Mouse (Mus musculus): ENCODE results near the gene Glrx5. TPM values are rescaled to one million over a fixed set of nuclear protein-coding genes. Genes with fewer than 3 reads are reported as not detected.

Glrx5 gene
- 189 and 202 TPM in 2 replicates for polyA plus RNA-seq (2014; fragmentation: Nextera tagmentation; extraction: Ambion mirVana)

DNA sequence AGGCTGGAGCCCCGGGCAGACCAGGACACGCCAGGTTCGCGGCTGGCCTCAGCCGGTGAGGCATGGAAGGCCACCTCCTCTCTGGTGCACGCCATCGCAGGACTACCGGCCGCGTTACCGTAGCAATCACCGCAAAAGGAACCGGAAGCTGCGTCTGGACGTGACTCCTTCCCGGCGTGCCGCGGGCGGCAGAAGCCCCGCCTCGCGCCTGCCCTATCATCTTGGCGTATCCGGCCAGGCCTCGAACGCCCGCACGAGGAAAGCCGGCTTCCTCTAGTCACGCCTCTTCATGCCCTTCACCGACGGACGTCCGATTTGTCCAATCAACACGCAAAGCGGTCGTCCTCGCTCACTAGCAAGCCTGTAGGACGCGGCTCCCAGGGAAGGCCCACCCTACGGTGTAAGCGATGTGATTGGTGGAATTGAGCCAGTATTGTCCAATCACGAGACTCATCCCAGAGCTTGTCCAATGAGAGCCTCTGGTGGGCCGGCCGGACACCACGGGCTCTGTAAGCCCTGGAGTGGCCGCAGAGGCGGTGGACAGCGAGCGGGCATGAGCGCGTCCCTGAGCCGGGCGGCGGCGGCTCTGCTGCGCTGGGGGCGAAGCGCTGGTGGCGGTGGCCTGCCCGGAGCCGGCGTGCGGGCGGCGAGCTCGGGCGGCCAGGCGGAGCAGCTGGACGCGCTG, at the start of gene Glrx5:
Glrx5 (plus strand) TSS at position 542 of the 685 bp plus-strand sequence.
- H3K4me3 ChIP-seq (ENCODE audit: low read depth, low read length): peak within 1 kb of the TSS; percentile 87
- under 1% methylated on average over 72 of the region's 72 CpGs for WGBS
- ATAC-seq (ENCODE audit: insufficient number of reproducible peaks, low FRiP score, low TSS enrichment, low read depth) (peak; percentile 99), DNase-seq (ENCODE audit: low spot score) (peak; percentile 99)
- H3K27ac ChIP-seq (replicated peaks; ENCODE audit: low read depth, low read length): peak within 1 kb of the TSS; percentile 62; the same call in 1 of the 2 replicates
- H3K4me1 ChIP-seq (ENCODE audit: control insufficient read depth, insufficient read depth, low read length): peaks cover 9% of the 10 kb centered on the region
- H3K36me3 ChIP-seq (ENCODE audit: control insufficient read depth, insufficient read depth, low read length): peaks cover 2% of the 10 kb centered on the region; the same call in 1 of the 2 replicates
- no peaks in the 10 kb centered on the region for H3K9me3 ChIP-seq (ENCODE audit: control insufficient read depth, low read length)
- H3K9ac ChIP-seq (ENCODE audit: low read length): peak within 1 kb of the TSS; percentile 86
- no peaks in the 10 kb centered on the region for H3K27me3 ChIP-seq (ENCODE audit: control insufficient read depth, insufficient read depth, low read length)
- peak within 1 kb of the TSS; percentile 93 for H3K4me2 ChIP-seq (ENCODE audit: low read depth, severe bottlenecking)

DNA sequence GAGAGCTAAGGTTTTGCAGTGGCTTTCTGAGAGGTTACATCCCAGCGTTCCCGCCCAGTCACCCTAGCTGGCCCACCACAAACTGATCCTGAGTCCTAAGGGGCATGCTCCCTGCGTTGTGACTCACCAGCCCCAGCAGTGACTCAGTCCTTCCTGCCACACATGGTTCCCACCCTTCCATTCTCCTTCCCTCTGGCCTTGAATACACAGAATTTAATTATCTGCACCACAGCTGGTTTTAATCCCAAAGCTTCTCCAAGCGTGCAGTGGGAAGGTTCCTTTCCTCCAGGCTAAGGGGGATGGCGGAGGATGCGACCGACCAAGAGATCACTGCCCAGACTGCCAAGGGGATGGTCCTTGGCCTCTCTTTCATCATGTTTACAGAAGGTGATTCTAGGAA, 49.0 kb upstream of the Glrx5 start:
- ATAC-seq (ENCODE audit: insufficient number of reproducible peaks, low FRiP score, low TSS enrichment, low read depth) (no peak), DNase-seq (ENCODE audit: low spot score) (peak; percentile 39)
- Histone ChIP-seq H3K9me3 (ENCODE audit: control insufficient read depth, low read length) (no peaks in the 10 kb centered on the region), H3K4me2 (ENCODE audit: low read depth, severe bottlenecking) (no peak overlapping the region), H3K27me3 (ENCODE audit: control insufficient read depth, insufficient read depth, low read length) (no peaks in the 10 kb centered on the region), H3K36me3 (ENCODE audit: control insufficient read depth, insufficient read depth, low read length) (no peaks in the 10 kb centered on the region), H3K4me3 (ENCODE audit: low read depth, low read length) (no peak overlapping the region), H3K9ac (ENCODE audit: low read length) (no peak overlapping the region), H3K27ac (replicated peaks; ENCODE audit: low read depth, low read length) (no peak overlapping the region), H3K4me1 (ENCODE audit: control insufficient read depth, insufficient read depth, low read length) (peaks cover 12% of the 10 kb centered on the region)
- 29% methylated on average over 7 of the region's 7 CpGs for WGBS

DNA sequence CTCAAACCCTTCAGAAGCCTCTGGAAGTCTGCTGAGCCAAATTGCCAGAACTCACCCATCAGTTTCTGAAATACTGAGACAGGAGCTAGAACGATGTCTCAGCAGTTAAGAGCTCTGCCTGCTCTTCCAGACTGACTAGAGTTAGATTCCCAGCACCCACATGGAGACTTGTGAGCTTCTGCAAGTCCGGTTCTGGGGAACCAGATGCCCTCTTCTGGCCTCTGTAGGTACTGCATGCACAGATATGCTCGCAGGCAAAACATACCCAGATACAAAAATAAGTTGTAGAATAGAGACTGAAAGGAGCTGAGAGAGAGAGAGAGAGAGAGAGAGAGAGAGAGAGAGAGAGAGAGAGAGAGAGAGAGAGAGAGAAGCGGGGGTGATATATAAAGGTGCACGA, 47.4 kb upstream of the Glrx5 start:
- Histone ChIP-seq H3K27me3 (ENCODE audit: control insufficient read depth, insufficient read depth, low read length) (no peaks in the 10 kb centered on the region), H3K9ac (ENCODE audit: low read length) (no peak overlapping the region), H3K4me2 (ENCODE audit: low read depth, severe bottlenecking) (no peak overlapping the region), H3K36me3 (ENCODE audit: control insufficient read depth, insufficient read depth, low read length) (no peaks in the 10 kb centered on the region), H3K4me1 (ENCODE audit: control insufficient read depth, insufficient read depth, low read length) (peaks cover 9% of the 10 kb centered on the region), H3K4me3 (ENCODE audit: low read depth, low read length) (no peak overlapping the region), H3K9me3 (ENCODE audit: control insufficient read depth, low read length) (no peaks in the 10 kb centered on the region), H3K27ac (replicated peaks; ENCODE audit: low read depth, low read length) (no peak overlapping the region)
- DNase-seq (ENCODE audit: low spot score) (peak; percentile 41), ATAC-seq (ENCODE audit: insufficient number of reproducible peaks, low FRiP score, low TSS enrichment, low read depth) (no peak)
- WGBS: 79% methylated on average over 5 of the region's 5 CpGs

DNA sequence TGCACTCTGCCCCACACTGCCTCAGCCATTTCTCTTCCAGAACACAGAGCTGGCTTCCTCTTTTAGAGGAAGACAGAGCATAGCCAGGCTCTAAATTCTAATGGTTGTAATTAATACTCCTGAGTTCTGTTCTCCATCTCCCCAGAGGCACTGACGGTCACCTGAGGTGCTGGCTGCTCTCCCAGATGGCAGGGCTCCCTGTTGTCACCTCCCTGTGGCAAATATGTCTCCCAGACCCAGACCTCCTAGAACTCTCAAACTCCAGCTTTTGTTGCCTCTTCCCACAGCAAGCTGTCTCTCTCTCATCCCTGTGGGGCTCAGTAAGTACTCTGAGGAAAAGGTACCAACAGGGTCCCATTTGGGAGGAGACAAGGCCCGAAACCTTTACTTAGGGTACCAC, 46.5 kb upstream of the Glrx5 start:
- H3K4me2 ChIP-seq (ENCODE audit: low read depth, severe bottlenecking): no peak overlapping the region
- no peaks in the 10 kb centered on the region for H3K36me3 ChIP-seq (ENCODE audit: control insufficient read depth, insufficient read depth, low read length)
- no peak for DNase-seq (ENCODE audit: low spot score)
- H3K9me3 ChIP-seq (ENCODE audit: control insufficient read depth, low read length): no peaks in the 10 kb centered on the region
- no peak for ATAC-seq (ENCODE audit: insufficient number of reproducible peaks, low FRiP score, low TSS enrichment, low read depth)
- peaks cover 9% of the 10 kb centered on the region for H3K4me1 ChIP-seq (ENCODE audit: control insufficient read depth, insufficient read depth, low read length)
- H3K9ac ChIP-seq (ENCODE audit: low read length): no peak overlapping the region
- no peaks in the 10 kb centered on the region for H3K27me3 ChIP-seq (ENCODE audit: control insufficient read depth, insufficient read depth, low read length)
- H3K27ac ChIP-seq (replicated peaks; ENCODE audit: low read depth, low read length): no peak overlapping the region
- WGBS: 83% methylated on average over 2 of the region's 2 CpGs
- H3K4me3 ChIP-seq (ENCODE audit: low read depth, low read length): no peak overlapping the region

DNA sequence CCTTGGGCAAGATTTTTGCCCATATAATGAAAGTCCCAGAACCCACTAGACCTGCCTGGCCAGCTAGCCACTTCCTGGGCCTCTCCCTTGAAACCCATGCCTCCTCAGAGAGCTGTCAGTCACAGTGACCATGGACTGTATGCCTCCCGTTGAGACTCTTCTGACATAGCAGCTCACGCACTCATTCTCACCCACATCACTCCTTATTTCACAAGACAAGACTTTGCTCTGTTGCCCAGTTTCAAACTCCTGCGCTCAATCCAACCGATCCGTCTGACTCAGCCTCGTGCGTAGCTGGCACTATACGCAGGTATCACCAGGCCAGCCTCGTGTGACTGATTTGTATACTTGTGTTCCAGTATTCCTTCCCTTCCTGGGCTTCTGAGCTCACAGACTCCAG, 45.7 kb upstream of the Glrx5 start:
- Histone ChIP-seq H3K9me3 (ENCODE audit: control insufficient read depth, low read length) (no peaks in the 10 kb centered on the region), H3K27ac (replicated peaks; ENCODE audit: low read depth, low read length) (no peak overlapping the region), H3K36me3 (ENCODE audit: control insufficient read depth, insufficient read depth, low read length) (no peaks in the 10 kb centered on the region), H3K9ac (ENCODE audit: low read length) (no peak overlapping the region), H3K27me3 (ENCODE audit: control insufficient read depth, insufficient read depth, low read length) (no peaks in the 10 kb centered on the region), H3K4me2 (ENCODE audit: low read depth, severe bottlenecking) (no peak overlapping the region), H3K4me1 (ENCODE audit: control insufficient read depth, insufficient read depth, low read length) (peaks cover 9% of the 10 kb centered on the region), H3K4me3 (ENCODE audit: low read depth, low read length) (no peak overlapping the region)
- DNase-seq (ENCODE audit: low spot score): no peak
- ATAC-seq (ENCODE audit: insufficient number of reproducible peaks, low FRiP score, low TSS enrichment, low read depth): no peak
- 93% methylated on average over 9 of the region's 9 CpGs for WGBS

DNA sequence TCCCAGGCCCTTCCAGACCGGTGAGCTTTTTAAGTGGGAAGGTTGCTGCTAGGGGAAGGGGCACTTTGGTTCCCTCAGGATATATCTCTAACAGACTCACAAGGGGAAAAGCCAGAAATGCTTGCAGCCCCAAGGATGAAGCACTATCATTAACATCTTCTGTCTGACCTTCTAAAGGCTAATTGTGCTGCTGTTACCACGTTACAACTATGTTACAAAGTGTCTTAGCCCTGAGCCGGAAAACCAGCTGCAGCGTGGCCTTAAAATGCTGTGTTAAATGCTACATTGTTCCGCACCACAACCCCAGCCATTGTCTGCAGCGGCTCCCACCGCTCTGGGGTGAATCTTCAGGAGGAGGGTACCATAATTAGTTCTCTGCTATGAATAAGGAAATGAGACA, 44.6 kb upstream of the Glrx5 start:
- Histone ChIP-seq H3K9ac (ENCODE audit: low read length) (no peak overlapping the region), H3K4me3 (ENCODE audit: low read depth, low read length) (no peak overlapping the region), H3K4me1 (ENCODE audit: control insufficient read depth, insufficient read depth, low read length) (peaks cover 9% of the 10 kb centered on the region), H3K27ac (replicated peaks; ENCODE audit: low read depth, low read length) (no peak overlapping the region), H3K4me2 (ENCODE audit: low read depth, severe bottlenecking) (no peak overlapping the region), H3K27me3 (ENCODE audit: control insufficient read depth, insufficient read depth, low read length) (no peaks in the 10 kb centered on the region), H3K36me3 (ENCODE audit: control insufficient read depth, insufficient read depth, low read length) (no peaks in the 10 kb centered on the region), H3K9me3 (ENCODE audit: control insufficient read depth, low read length) (no peaks in the 10 kb centered on the region)
- DNase-seq (ENCODE audit: low spot score): no peak
- WGBS: 88% methylated on average over 7 of the region's 7 CpGs
- ATAC-seq (ENCODE audit: insufficient number of reproducible peaks, low FRiP score, low TSS enrichment, low read depth): no peak

DNA sequence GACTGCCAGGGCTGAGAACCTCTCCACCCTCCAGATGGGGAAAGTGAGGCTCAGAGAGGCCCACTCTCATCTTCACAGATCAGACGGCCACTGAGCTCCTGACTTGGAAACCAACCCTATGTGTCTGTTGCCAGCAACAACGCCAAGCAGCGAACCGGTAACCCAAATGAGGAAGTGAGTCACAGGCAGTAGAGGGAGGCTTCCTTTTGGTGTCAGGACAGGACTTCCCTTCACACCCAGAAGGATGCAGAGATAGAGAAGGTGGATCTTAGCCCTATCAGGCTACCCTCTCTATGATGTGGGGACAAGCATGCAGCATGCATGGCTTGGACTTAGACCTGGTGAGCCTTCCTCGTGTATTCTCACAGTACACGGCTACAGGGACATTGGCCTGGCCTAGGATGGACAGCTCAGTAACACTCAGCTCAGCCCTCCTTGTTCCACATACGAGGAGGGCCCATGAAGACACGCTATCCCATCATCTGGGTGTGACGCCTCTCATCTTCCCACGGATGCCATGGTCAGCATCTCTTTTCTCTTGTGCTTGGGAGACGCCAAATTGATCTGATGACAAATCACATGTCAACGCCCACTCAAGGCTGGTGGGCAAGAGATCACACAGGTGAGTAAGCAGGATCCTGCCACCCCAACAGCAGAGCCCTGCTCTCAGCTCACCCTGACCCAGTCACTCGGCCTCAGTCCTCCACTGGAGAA, 41.6 kb upstream of the Glrx5 start:
- H3K4me2 ChIP-seq (ENCODE audit: low read depth, severe bottlenecking): no peak overlapping the region
- H3K4me3 ChIP-seq (ENCODE audit: low read depth, low read length): no peak overlapping the region
- H3K4me1 ChIP-seq (ENCODE audit: control insufficient read depth, insufficient read depth, low read length): no peaks in the 10 kb centered on the region
- no peaks in the 10 kb centered on the region for H3K27me3 ChIP-seq (ENCODE audit: control insufficient read depth, insufficient read depth, low read length)
- no peak overlapping the region for H3K9ac ChIP-seq (ENCODE audit: low read length)
- ATAC-seq (ENCODE audit: insufficient number of reproducible peaks, low FRiP score, low TSS enrichment, low read depth) (no peak), DNase-seq (ENCODE audit: low spot score) (no peak)
- H3K36me3 ChIP-seq (ENCODE audit: control insufficient read depth, insufficient read depth, low read length): no peaks in the 10 kb centered on the region
- WGBS: 88% methylated on average over 13 of the region's 13 CpGs
- no peak overlapping the region for H3K27ac ChIP-seq (replicated peaks; ENCODE audit: low read depth, low read length)
- no peaks in the 10 kb centered on the region for H3K9me3 ChIP-seq (ENCODE audit: control insufficient read depth, low read length)

DNA sequence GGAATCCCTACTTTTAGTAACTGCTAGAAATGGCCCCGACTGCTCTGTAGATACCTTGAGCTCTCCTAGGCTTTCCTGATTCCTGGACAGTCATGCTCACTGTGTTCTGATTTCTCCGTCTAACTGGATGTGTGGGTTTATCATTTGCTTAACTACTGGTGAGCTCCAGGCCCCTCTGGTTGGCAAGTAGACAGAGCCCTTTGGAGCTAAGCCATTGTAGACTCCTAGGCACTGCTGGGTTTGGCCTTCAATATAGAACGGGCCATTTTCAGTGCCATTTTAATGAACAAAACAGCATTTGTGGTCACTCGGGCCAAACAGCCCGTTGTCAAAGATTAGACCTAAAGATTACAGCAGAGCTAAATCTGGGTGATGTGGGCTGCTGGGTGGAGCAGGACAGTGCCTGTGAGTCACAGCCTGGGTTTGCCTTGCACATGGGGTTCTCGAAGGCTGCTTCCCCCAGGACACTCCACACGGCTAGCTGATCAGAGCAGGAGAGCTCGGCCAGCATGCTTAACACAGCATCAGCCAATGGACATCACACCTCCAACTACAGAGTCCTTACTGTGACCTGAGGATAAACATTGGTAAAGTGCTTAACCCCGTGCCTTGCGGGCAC, 40.3 kb upstream of the Glrx5 start:
- Histone ChIP-seq H3K9ac (ENCODE audit: low read length) (no peak overlapping the region), H3K27ac (replicated peaks; ENCODE audit: low read depth, low read length) (no peak overlapping the region), H3K4me1 (ENCODE audit: control insufficient read depth, insufficient read depth, low read length) (no peaks in the 10 kb centered on the region), H3K4me2 (ENCODE audit: low read depth, severe bottlenecking) (no peak overlapping the region), H3K9me3 (ENCODE audit: control insufficient read depth, low read length) (no peaks in the 10 kb centered on the region), H3K36me3 (ENCODE audit: control insufficient read depth, insufficient read depth, low read length) (no peaks in the 10 kb centered on the region), H3K4me3 (ENCODE audit: low read depth, low read length) (no peak overlapping the region), H3K27me3 (ENCODE audit: control insufficient read depth, insufficient read depth, low read length) (no peaks in the 10 kb centered on the region)
- no peak for ATAC-seq (ENCODE audit: insufficient number of reproducible peaks, low FRiP score, low TSS enrichment, low read depth)
- DNase-seq (ENCODE audit: low spot score): no peak
- WGBS: 86% methylated on average over 10 of the region's 10 CpGs
